12 mouse cellular contexts compared by ENCODE assay signal in the genomic region with DNA sequence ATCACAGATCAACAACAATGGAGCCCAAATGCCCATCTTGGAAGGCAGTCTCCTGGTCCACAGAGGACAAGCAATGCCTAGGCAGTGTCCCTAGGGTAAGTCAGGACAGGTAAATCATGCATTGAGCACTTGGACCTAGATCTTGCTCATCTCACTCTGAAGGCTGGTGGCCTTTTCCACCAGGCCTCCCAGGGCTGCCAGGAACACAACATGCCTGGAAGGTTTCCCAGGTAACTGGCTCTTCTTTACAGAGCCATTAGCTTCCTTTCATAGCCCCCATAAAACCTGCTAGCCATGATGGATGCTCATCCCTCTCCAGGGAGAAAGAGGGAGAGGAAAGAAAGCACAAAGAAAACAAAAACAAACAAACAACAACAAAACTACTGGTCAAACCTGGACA. TPM values are rescaled to one million over a fixed set of nuclear protein-coding genes. Genes with fewer than 3 reads are reported as not detected.
DNase-seq lines count a peak whose midpoint lies in the region; ATAC-seq and TF ChIP-seq lines count a peak whose summit lies in the region.
"Had no signal": no experiment of that assay in that cellular context is flagged by ENCODE, and none has a peak within 500 bp of the region (broad histone marks: within the 10 kb centered on the region; RNA-seq: fewer than 3 reads in every experiment).

No protein-coding gene starts in this region.

- no peak overlapping the region for H3K4me2 ChIP-seq in forebrain, postnatal 0 days (ENCODE audit: low read depth)
- no peak overlapping the region for H3K4me2 ChIP-seq in forebrain, embryonic 14.5 days (ENCODE audit: low read length)
- no peak overlapping the region for H3K4me2 ChIP-seq in embryonic facial prominence, embryonic 15.5 days (replicated peaks)
- H3K4me2 ChIP-seq in neural tube, embryonic 14.5 days (ENCODE audit: low read depth, low read length), result no peak overlapping the region
- H3K4me2 ChIP-seq: liver, embryonic 15.5 days; midbrain, embryonic 11.5 days had no signal

- H3K27me3 ChIP-seq in forebrain, postnatal 0 days (ENCODE audit: insufficient read depth, low read length), result no peaks in the 10 kb centered on the region
- no peaks in the 10 kb centered on the region for H3K27me3 ChIP-seq in forebrain, embryonic 14.5 days (replicated peaks; ENCODE audit: control insufficient read depth, insufficient read depth, low read length)
- H3K27me3 ChIP-seq in megakaryocyte, embryonic 14.5 days (replicated peaks), result no peaks in the 10 kb centered on the region
- H3K27me3 ChIP-seq in embryonic facial prominence, embryonic 15.5 days, result no peaks in the 10 kb centered on the region
- no peaks in the 10 kb centered on the region for H3K27me3 ChIP-seq in neural tube, embryonic 14.5 days (ENCODE audit: control insufficient read depth, insufficient read depth, low read length)
- H3K27me3 ChIP-seq: liver, embryonic 15.5 days had no signal

- ATAC-seq in forebrain, postnatal 0 days, result no peak
- no peak for ATAC-seq in forebrain, embryonic 14.5 days
- ATAC-seq in megakaryocyte, adult 5-6 weeks (ENCODE audit: poor library complexity, severe bottlenecking), result no peak
- no peak for ATAC-seq in embryonic facial prominence, embryonic 15.5 days (ENCODE audit: insufficient number of reproducible peaks, low FRiP score, low TSS enrichment, low read depth)
- ATAC-seq in neural tube, embryonic 14.5 days (ENCODE audit: low read depth), result peak; percentile 26; the same call in 1 of the 2 replicates

- no peak for DNase-seq in forebrain, postnatal 0 days
- DNase-seq in forebrain, embryonic 14.5 days (ENCODE audit: low spot score), result no peak
- DNase-seq in natural killer cell, adult 2 months (ENCODE audit: low spot score in 2 of 2), result no peak
- no peak for DNase-seq in left cerebral cortex, postnatal 25 days (ENCODE audit: low spot score in 2 of 2)
- DNase-seq: adrenal gland, postnatal 25 days; kidney, adult 11 months had no signal

- H3K27ac ChIP-seq in forebrain, postnatal 0 days (ENCODE audit: low read depth, low read length), result 0 out of 2 replicates have a peak overlapping the region, but pooled peaks have one; percentile 21
- H3K27ac ChIP-seq in forebrain, embryonic 14.5 days (ENCODE audit: low read depth, low read length), result no peak overlapping the region
- peak overlapping the region; percentile 84 for H3K27ac ChIP-seq in embryonic facial prominence, embryonic 15.5 days (replicated peaks)
- peak overlapping the region; percentile 74 for H3K27ac ChIP-seq in neural tube, embryonic 14.5 days (ENCODE audit: low read depth, low read length)

- no peak overlapping the region for H3K4me3 ChIP-seq in forebrain, postnatal 0 days (ENCODE audit: low read depth, low read length)
- no peak overlapping the region for H3K4me3 ChIP-seq in forebrain, embryonic 14.5 days (ENCODE audit: low read depth, low read length)
- H3K4me3 ChIP-seq in megakaryocyte, embryonic 14.5 days (replicated peaks), result peak overlapping the region; percentile 28
- H3K4me3 ChIP-seq in embryonic facial prominence, embryonic 15.5 days (replicated peaks), result no peak overlapping the region
- H3K4me3 ChIP-seq in neural tube, embryonic 14.5 days (ENCODE audit: low read depth, low read length), result no peak overlapping the region
- H3K4me3 ChIP-seq: liver, embryonic 15.5 days had no signal

- H3K9me3 ChIP-seq in forebrain, postnatal 0 days (ENCODE audit: low read length), result no peaks in the 10 kb centered on the region
- H3K9me3 ChIP-seq in forebrain, embryonic 14.5 days (replicated peaks; ENCODE audit: control insufficient read depth, low read length), result no peaks in the 10 kb centered on the region
- no peaks in the 10 kb centered on the region for H3K9me3 ChIP-seq in megakaryocyte, embryonic 14.5 days
- no peaks in the 10 kb centered on the region for H3K9me3 ChIP-seq in embryonic facial prominence, embryonic 15.5 days (replicated peaks)
- H3K9me3 ChIP-seq in neural tube, embryonic 14.5 days (ENCODE audit: control insufficient read depth, low read length), result no peaks in the 10 kb centered on the region
- H3K9me3 ChIP-seq: liver, embryonic 15.5 days had no signal

- no peaks in the 10 kb centered on the region for H3K36me3 ChIP-seq in forebrain, postnatal 0 days (ENCODE audit: insufficient read depth)
- H3K36me3 ChIP-seq in forebrain, embryonic 14.5 days (ENCODE audit: control insufficient read depth, insufficient read depth, low read length), result no peaks in the 10 kb centered on the region
- H3K36me3 ChIP-seq in megakaryocyte, embryonic 14.5 days (replicated peaks; ENCODE audit: low read length), result peaks cover 38% of the 10 kb centered on the region
- H3K36me3 ChIP-seq in embryonic facial prominence, embryonic 15.5 days, result no peaks in the 10 kb centered on the region
- no peaks in the 10 kb centered on the region for H3K36me3 ChIP-seq in neural tube, embryonic 14.5 days (ENCODE audit: control insufficient read depth, insufficient read depth, low read length)
- H3K36me3 ChIP-seq: liver, embryonic 15.5 days had no signal

- no peak for TF ChIP-seq CTCF in forebrain, postnatal 0 days (IDR thresholded peaks at IDR 0.05; ENCODE audit: low read depth)

- peaks cover 12% of the 10 kb centered on the region for H3K4me1 ChIP-seq in forebrain, postnatal 0 days (ENCODE audit: insufficient read depth)
- H3K4me1 ChIP-seq in forebrain, embryonic 14.5 days (ENCODE audit: control insufficient read depth, insufficient read depth, low read length), result peaks cover 38% of the 10 kb centered on the region
- H3K4me1 ChIP-seq in megakaryocyte, embryonic 14.5 days, result peaks cover 94% of the 10 kb centered on the region
- H3K4me1 ChIP-seq in embryonic facial prominence, embryonic 15.5 days, result peaks cover 64% of the 10 kb centered on the region
- H3K4me1 ChIP-seq in neural tube, embryonic 14.5 days (ENCODE audit: control insufficient read depth, insufficient read depth, low read length), result peaks cover 49% of the 10 kb centered on the region

- intact Hi-C loops in left cerebral cortex, postnatal 25 days (cut with DNase I), result no loop called here

- H3K9ac ChIP-seq in forebrain, postnatal 0 days, result no peak overlapping the region
- H3K9ac ChIP-seq in forebrain, embryonic 14.5 days (ENCODE audit: low read length), result no peak overlapping the region
- H3K9ac ChIP-seq in embryonic facial prominence, embryonic 15.5 days, result no peak overlapping the region
- no peak overlapping the region for H3K9ac ChIP-seq in neural tube, embryonic 14.5 days (replicated peaks; ENCODE audit: low read depth, low read length)
- H3K9ac ChIP-seq: liver, embryonic 15.5 days had no signal

RNA-seq across cellular contexts. Expression of gene Arl6ip4, which starts 50.9 kb away (rescaled TPM):
- 36.0 and 41.9 TPM in 2 replicates for total RNA-seq in forebrain, postnatal 0 days (2014; rRNA removed)
- 95.6 and 98.3 TPM in 2 replicates for polyA plus RNA-seq in forebrain, postnatal 0 days (2015; fragmentation: Nextera tagmentation; extraction: Ambion mirVana)
- polyA plus RNA-seq in forebrain, embryonic 14.5 days (2014; fragmentation: Nextera tagmentation; extraction: Ambion mirVana), result 52.1 and 56.5 TPM in 2 replicates
- 141 and 205 TPM in 2 replicates for polyA plus RNA-seq in megakaryocyte, embryonic 14.5 days (2012; ENCODE audit: insufficient read depth, low replicate concordance)
- 45.4 and 53.0 TPM in 2 replicates for total RNA-seq in megakaryocyte, adult 5-6 weeks (2015)
- 80.5 and 87.7 TPM in 2 replicates for total RNA-seq in megakaryocyte, adult 5-6 weeks (2017)
- 96.2 and 103 TPM in 2 replicates for polyA plus RNA-seq in embryonic facial prominence, embryonic 15.5 days (2015; fragmentation: Nextera tagmentation; extraction: Ambion mirVana)
- 72.5 and 76.2 TPM in 2 replicates for polyA plus RNA-seq in neural tube, embryonic 14.5 days (2014; fragmentation: Nextera tagmentation; extraction: Ambion mirVana)
- total RNA-seq in left cerebral cortex, postnatal 25 days (2021), result 10 to 100 TPM; 45.9 to 57.4 TPM

RNA-seq across cellular contexts. Expression of gene Ogfod2, which starts 54.6 kb away (rescaled TPM):
- 56.0 and 58.3 TPM in 2 replicates for total RNA-seq in forebrain, postnatal 0 days (2014; rRNA removed)
- polyA plus RNA-seq in forebrain, postnatal 0 days (2015; fragmentation: Nextera tagmentation; extraction: Ambion mirVana), result 40.7 and 44.2 TPM in 2 replicates
- 19.8 and 21.0 TPM in 2 replicates for polyA plus RNA-seq in forebrain, embryonic 14.5 days (2014; fragmentation: Nextera tagmentation; extraction: Ambion mirVana)
- 77.8 and 102 TPM in 2 replicates for polyA plus RNA-seq in megakaryocyte, embryonic 14.5 days (2012; ENCODE audit: insufficient read depth, low replicate concordance)
- total RNA-seq in megakaryocyte, adult 5-6 weeks (2015), result 3.4 and 3.6 TPM in 2 replicates
- 2.6 and 6.4 TPM in 2 replicates for total RNA-seq in megakaryocyte, adult 5-6 weeks (2017)
- 21.8 and 25.7 TPM in 2 replicates for polyA plus RNA-seq in embryonic facial prominence, embryonic 15.5 days (2015; fragmentation: Nextera tagmentation; extraction: Ambion mirVana)
- 25.0 and 29.1 TPM in 2 replicates for polyA plus RNA-seq in neural tube, embryonic 14.5 days (2014; fragmentation: Nextera tagmentation; extraction: Ambion mirVana)
- total RNA-seq in left cerebral cortex, postnatal 25 days (2021), result 10 to 100 TPM; 36.6 to 38.6 TPM
